ENCODE assay signal across 14 mouse cellular contexts in the genomic region with DNA sequence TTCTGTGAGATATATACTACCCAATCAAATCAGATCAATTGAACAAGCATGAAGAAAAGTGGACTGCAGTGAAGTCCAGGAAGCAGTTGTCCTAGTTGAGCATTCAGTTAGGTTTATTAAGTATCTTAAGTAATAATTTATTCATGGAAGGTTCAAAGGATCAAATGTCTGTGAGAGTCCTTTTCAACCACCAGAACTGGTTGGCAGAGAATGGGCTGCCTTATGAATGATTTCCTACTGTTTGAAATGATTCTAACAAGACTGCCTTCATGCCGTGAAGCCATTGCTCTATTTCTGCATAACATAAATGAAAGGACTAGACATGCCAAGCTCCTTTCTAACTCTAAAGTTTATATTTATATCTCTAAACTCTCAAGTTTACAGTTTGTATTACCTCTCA.
"Had no signal": no experiment of that assay in that cellular context is flagged by ENCODE, and none has a peak within 500 bp of the region (broad histone marks: within the 10 kb centered on the region; RNA-seq: fewer than 3 reads in every experiment).

No protein-coding gene starts in this region.

- H3K4me1 ChIP-seq: neural tube, embryonic 13.5 days; neural tube, embryonic 15.5 days; stomach, embryonic 15.5 days had no signal

- H3K27ac ChIP-seq: neural tube, embryonic 13.5 days; neural tube, embryonic 15.5 days; stomach, embryonic 15.5 days; stomach, postnatal 0 days had no signal

- H3K27me3 ChIP-seq: neural tube, embryonic 13.5 days; neural tube, embryonic 15.5 days; stomach, embryonic 15.5 days had no signal

- H3K36me3 ChIP-seq: neural tube, embryonic 13.5 days; neural tube, embryonic 15.5 days; stomach, embryonic 15.5 days had no signal

- DNase-seq: retina, postnatal 1 day; right cerebral cortex, postnatal 14 days; right cerebral cortex, postnatal 4 days; spleen, adult 18-20 months; thymus, adult 18-20 months; thymus, adult 2 months; thymus, postnatal 14 days; thymus, postnatal 25 days; thymus, postnatal 36 days; thymus, postnatal 4 days had no signal

- H3K4me3 ChIP-seq: neural tube, embryonic 13.5 days; neural tube, embryonic 15.5 days; stomach, embryonic 15.5 days had no signal
